Mouse (Mus musculus) layer of hippocampus, adult 11-12 months (tissue): ENCODE measurements at regions not wholly inside any gene's neighbourhood (a gene's known extent, or its start where the extent isn't known, plus 50 kb on each side); places are given as distances from the start of the nearest gene placed in this dataset.
A peak's percentile ranks its signal among the peaks of the same experiment; 100 is the strongest.

Experiments
- DNase-seq: peaks from one replicate; pipeline ENCODE4 v3.0.0; 2022; ENCODE audit warnings: low spot score

DNA sequence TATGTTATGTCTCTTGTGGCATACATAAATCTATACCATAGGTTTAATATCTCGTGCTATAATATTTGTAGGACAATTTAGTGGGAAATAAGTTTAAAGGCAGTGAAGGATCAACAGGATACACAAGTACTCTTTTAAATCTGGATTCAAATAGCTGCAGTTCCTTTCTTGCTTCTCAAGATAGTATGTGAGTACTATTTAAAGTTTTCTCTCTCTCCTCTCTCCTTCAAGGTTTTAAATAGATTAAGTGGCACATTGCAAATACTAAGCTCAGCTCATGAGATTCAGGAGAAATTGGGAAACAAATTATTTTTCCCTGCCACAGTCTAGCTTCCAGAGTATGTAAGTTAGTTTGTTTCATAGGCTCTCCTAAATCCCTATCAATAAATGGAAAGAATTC is 1103.9 kb downstream of the Ndufa4 start:
- DNase-seq: no peak

DNA sequence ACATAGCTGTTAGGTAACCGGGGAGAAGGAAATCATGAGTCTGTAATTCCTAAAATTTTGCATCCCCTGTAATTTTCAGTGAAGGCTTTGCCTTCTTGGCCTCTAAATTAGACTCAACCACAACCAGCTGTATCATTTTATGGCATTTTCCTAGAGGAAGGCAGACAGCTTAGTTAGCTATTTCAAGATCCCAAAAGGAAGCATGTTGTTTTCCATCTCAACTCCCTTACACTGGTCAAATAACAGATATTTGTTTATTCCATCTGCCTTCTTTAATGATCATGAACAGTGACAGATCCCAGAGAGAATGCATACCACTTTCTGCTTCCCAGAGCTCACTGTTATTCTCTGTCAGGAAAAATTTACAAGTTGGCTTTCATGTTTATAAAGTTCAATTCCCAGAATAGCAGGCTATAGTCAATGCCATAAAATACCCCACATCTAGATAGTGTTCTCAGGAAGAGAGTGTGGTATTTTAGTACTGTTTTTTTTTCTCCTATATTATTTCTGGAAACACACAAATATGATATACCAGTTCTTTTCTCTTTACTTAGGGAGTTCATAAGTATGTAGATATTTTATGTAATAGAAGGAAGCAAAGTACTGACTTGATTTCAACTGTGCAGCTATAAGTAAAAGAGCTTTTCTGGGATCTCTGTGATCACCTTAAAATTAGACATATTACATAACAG is 1148.5 kb downstream of the Ndufa4 start:
- no peak for DNase-seq

DNA sequence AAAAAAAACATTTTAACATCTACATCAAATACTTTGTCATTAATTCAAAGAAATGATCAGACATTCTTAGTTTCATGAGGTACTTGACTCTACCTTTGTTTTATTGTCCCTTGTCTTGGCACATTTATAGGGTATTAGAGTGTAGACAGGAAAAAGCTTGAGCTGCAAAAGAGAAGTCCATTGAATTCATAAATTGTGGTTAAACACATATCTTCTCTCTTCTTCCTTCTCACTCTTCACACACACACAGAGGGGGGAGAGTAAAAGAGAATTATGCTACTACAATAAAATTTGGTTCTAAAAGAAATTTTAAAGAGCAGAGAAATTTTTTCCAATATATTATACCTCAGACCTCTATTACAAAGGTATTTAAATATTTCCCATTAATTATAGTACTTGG is 1149.2 kb downstream of the Ndufa4 start:
- DNase-seq: no peak

DNA sequence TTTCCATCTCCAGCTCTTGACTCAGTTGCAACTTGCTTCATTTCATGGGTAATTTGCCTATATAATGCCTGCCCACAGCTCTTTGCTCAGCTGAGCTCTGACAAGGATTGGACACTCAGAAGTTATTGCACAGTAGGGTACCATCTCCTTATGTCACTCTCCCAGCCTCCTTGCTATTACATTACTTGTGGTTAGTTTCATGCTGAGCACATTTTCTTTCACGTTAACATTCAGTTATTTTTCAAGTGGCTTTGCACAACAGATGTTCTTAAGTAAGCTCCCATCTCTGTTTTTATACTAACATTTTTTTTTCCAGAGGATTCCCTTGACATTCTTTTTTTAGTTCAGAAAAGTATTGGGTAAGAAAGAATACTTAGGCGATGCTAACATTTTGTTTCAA is 1163.2 kb downstream of the Ndufa4 start:
- DNase-seq: no peak

DNA sequence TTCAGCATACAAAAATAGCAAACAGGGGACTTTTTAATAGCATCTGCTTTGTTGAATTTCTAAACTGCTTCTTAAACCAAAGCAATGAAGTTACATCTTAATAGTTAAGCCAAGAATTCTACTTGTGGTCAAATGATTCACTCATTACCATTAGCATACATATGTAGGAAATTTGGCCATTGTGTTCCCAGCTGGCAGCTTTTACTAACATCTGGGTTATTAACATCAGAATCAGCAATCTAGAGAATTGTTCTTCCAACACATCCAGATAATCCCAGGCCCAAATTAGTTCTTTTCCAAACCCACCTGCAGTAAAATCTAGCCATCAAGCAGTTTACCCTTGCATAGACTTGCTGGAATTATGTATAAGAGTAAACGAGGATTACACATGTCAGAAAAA is 1184.7 kb downstream of the Ndufa4 start:
- DNase-seq: no peak

DNA sequence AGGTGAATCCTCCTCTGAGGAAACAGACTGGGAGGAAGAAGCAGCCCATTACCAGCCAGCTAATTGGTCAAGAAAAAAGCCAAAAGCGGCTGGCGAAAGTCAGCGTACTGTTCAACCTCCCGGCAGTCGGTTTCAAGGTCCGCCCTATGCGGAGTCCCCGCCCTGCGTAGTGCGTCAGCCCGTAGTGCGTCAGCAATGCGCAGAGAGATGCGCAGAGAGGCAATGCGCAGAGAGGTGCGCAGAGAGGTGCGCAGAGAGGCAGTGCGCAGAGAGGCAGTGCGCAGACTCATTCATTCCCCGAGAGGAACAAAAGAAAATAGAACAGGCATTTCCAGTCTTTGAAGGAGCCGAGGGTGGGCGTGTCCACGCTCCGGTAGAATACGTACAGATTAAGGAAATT is 1216.8 kb downstream of the Ndufa4 start:
- peak; percentile 12 for DNase-seq
